Mouse (Mus musculus) stomach, postnatal 0 days (tissue): ENCODE results near the gene Dlat. TPM values are rescaled to one million over a fixed set of nuclear protein-coding genes. Genes with fewer than 3 reads are reported as not detected.

Experiments
- ATAC-seq: fragments of 200-750 bp; cut with Nextera tagmentation; 2 replicates; pipeline ENCODE4 v1.8.0; 2017; ENCODE audit not compliant: low FRiP score, low TSS enrichment
- DNase-seq: peaks from one replicate; pipeline ENCODE4 v3.0.0-alpha.2; 2016; ENCODE audit warnings: low spot score
- H3K27ac ChIP-seq: fragments of 300-500 bp; sonication (generic); replicated peaks from 2 replicates; pipeline ENCODE4 v1.5.1; 2014; ENCODE audit warnings: mild to moderate bottlenecking, control low read depth
- H3K27me3 ChIP-seq: fragments of 300-500 bp; sonication (generic); 2 replicates; pipeline ENCODE4 v1.6.1; 2014; ENCODE audit warnings: low read length; ENCODE audit not compliant: control insufficient read depth, insufficient read depth
- H3K36me3 ChIP-seq: fragments of 300-500 bp; sonication (generic); 2 replicates; pipeline ENCODE4 v1.6.1; 2014; ENCODE audit warnings: low read length, mixed read lengths; ENCODE audit not compliant: control insufficient read depth, insufficient read depth
- H3K4me1 ChIP-seq: fragments of 300-500 bp; sonication (generic); replicated peaks from 2 replicates; pipeline ENCODE4 v1.6.1; 2014; ENCODE audit warnings: antibody characterized with exemption; ENCODE audit not compliant: control insufficient read depth, insufficient read depth
- H3K4me2 ChIP-seq: fragments of 300-500 bp; sonication (generic); replicated peaks from 2 replicates; pipeline ENCODE4 v1.6.1; 2014; ENCODE audit warnings: low read depth, mild to moderate bottlenecking, control low read depth, moderate library complexity
- H3K4me3 ChIP-seq: fragments of 300-500 bp; sonication (generic); 2 replicates; pipeline ENCODE4 v1.5.1; 2014; ENCODE audit warnings: low read depth, low read length, control low read depth
- H3K9ac ChIP-seq: fragments of 300-500 bp; sonication (generic); 2 replicates; pipeline ENCODE4 v1.6.1; 2014; ENCODE audit warnings: mild to moderate bottlenecking, low read length, control low read depth, mixed read lengths
- H3K9me3 ChIP-seq: fragments of 300-500 bp; sonication (generic); 2 replicates; pipeline ENCODE4 v1.6.1; 2016; ENCODE audit warnings: low read length; ENCODE audit not compliant: control insufficient read depth
- CTCF ChIP-seq: IDR thresholded peaks from 2 replicates; pipeline ENCODE4 v1.5.1; 2016; ENCODE audit warnings: antibody characterized with exemption, low read depth, mild to moderate bottlenecking, moderate library complexity
- EP300 ChIP-seq: optimal IDR thresholded peaks from 2 replicates; pipeline ENCODE3; 2016; ENCODE audit warnings: antibody characterized with exemption
- WGBS: fragments of 180-500 bp; shearing (Covaris S2); extraction: QIAGEN DNeasy Blood & Tissue Kit; methylation state at CpG from one replicate; pipeline ENCODE4 v1.1.7; 2014; 5-methylcytosine and 5-hydroxymethylcytosine counted together
- polyA plus RNA-seq: library from polyadenylated mRNA; unstranded; fragments of >200 nt; fragmentation: Nextera tagmentation; extraction: Ambion mirVana; gene quantifications from 2 replicates; pipeline ENCODE4 v1.2.1, GENCODE M21; 2015

The Dlat gene
- polyA plus RNA-seq, 1 experiment from 2014 or later = 36.7 TPM

DNA sequence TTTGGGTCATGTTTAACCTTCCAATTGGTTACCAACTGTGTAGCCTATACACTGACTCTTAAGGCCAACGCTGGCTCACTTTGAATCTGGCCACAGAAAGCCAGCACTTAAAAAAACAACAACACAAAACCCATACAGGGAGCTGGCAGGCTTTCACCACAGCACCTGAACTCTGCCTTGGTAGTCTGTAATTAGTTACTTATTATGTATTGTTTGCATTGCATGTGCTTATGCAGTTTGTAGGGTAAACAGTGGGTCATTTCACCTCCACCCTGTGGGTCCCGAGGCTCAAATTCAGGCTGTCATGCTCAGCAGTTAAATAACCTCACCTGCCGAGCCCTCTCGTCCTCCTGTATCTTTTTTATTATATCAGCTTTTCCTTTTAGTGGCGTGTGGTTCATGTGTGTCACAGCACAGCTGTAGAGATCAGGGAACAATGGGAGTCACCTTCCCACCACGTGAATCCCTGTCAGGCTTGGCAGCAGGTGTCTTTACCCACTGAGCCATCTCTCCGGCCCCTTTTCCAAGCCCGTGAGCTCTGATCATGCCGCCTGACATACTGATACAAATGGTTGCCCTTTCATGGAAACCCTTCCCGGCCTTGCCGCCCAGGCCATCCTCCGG is 64.7 kb downstream of the Dlat start:
- no peak overlapping the region for H3K9ac ChIP-seq
- H3K9me3 ChIP-seq = no peaks in the 10 kb centered on the region
- peak; percentile 87 for ATAC-seq
- peak overlapping the region; percentile 86 for H3K27ac ChIP-seq
- H3K27me3 ChIP-seq = no peaks in the 10 kb centered on the region
- TF ChIP-seq EP300 (no peak), CTCF (no peak)
- WGBS = 61% methylated on average over 12 of the region's 12 CpGs
- peaks cover 21% of the 10 kb centered on the region for H3K36me3 ChIP-seq
- H3K4me3 ChIP-seq = no peak overlapping the region
- no peak overlapping the region for H3K4me2 ChIP-seq
- H3K4me1 ChIP-seq = no peaks in the 10 kb centered on the region
- peak; percentile 68 for DNase-seq

DNA sequence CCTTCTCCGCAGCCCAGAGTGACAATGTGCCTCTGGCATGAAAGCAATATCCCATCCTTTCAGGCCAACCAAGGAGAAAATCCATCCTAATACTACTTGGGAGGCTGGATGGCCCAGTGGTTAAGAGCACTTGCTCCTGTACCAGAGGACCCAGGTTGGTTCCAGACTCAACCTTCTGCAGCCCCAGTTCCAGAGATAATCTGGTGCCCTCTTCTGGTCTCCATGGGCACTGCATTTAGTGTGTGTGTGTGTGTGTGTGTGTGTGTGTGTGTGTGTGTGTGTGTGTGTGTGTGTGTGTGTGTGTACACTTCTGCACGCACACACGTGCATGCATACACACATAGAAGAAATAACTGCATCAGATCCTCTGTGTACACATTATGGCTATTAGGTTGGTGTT is 66.0 kb downstream of the Dlat start:
- WGBS = 56% methylated on average over 3 of the region's 3 CpGs
- ATAC-seq (no peak), DNase-seq (peak; percentile 61)
- TF ChIP-seq EP300 (no peak), CTCF (peak; percentile 75)
- no peak overlapping the region for H3K9ac ChIP-seq
- H3K9me3 ChIP-seq = no peaks in the 10 kb centered on the region
- H3K4me3 ChIP-seq = no peak overlapping the region
- no peak overlapping the region for H3K27ac ChIP-seq
- H3K4me1 ChIP-seq = no peaks in the 10 kb centered on the region
- H3K36me3 ChIP-seq = peaks cover 14% of the 10 kb centered on the region
- H3K27me3 ChIP-seq = no peaks in the 10 kb centered on the region
- H3K4me2 ChIP-seq = no peak overlapping the region

DNA sequence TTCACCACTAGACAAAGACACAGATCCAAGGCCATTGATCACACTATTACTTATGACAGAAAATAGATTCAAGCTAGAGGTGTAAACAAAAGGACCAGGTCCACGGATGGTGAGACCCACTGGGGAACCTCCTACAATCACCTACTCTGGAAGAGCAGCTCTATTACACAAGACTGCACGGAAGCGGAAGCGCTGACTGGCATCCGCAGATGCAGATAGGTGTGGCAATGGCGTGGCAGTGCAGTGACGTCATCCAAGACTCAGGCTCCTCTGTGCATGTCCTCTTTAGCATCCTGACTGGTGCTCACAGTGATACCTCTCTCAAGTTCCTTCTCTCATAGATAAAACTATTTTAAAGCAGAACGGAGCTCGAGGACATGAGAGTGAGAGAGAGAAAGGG is 66.6 kb downstream of the Dlat start:
- no peaks in the 10 kb centered on the region for H3K4me1 ChIP-seq
- H3K27me3 ChIP-seq = no peaks in the 10 kb centered on the region
- H3K36me3 ChIP-seq = peaks cover 9% of the 10 kb centered on the region; the same call in 1 of the 2 replicates
- no peak overlapping the region for H3K9ac ChIP-seq
- no peaks in the 10 kb centered on the region for H3K9me3 ChIP-seq
- no peak overlapping the region for H3K27ac ChIP-seq
- H3K4me3 ChIP-seq = no peak overlapping the region
- DNase-seq (no peak), ATAC-seq (peak; percentile 31)
- TF ChIP-seq EP300 (no peak), CTCF (no peak)
- H3K4me2 ChIP-seq = no peak overlapping the region
- 84% methylated on average over 9 of the region's 9 CpGs for WGBS

DNA sequence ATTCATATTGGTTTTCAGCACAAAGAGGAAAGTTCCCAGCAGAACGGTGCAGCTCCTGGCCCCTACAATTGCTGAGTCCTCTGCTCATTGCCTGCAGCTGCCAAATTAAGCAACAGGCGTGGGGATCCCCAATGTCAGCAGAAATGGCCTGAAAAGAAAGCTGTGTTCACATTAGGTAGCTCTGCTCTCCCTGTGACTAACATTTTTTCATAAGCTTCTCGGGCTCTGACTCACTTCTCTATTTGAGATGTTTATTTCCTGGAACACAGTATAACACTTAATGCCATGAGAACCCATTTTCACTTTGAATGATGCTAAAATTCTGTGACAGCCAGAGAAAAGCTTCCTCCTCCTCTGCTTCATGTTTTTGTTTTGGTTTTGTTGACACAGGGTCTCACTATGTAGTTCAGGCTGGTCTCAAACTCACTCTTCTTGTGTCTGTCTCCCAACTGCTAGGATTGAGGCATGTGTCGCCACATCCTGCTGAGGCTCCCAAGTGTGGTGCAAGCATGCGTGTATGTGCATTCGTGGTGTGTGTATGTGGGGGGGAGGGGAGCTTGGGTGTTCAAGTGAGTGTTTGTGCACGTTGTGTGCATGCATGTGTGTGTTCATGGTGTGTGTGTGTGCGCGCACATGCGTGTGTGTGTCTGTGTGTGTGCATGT is 68.6 kb downstream of the Dlat start:
- peak overlapping the region; percentile 49 for H3K27ac ChIP-seq
- H3K9me3 ChIP-seq = no peaks in the 10 kb centered on the region
- H3K9ac ChIP-seq = no peak overlapping the region
- H3K27me3 ChIP-seq = no peaks in the 10 kb centered on the region
- H3K4me1 ChIP-seq = no peaks in the 10 kb centered on the region
- ATAC-seq (peak; percentile 38), DNase-seq (no peak)
- no peak for TF ChIP-seq EP300
- no peaks in the 10 kb centered on the region for H3K36me3 ChIP-seq
- H3K4me3 ChIP-seq = no peak overlapping the region
- WGBS = 60% methylated on average over 10 of the region's 10 CpGs
- H3K4me2 ChIP-seq = no peak overlapping the region

DNA sequence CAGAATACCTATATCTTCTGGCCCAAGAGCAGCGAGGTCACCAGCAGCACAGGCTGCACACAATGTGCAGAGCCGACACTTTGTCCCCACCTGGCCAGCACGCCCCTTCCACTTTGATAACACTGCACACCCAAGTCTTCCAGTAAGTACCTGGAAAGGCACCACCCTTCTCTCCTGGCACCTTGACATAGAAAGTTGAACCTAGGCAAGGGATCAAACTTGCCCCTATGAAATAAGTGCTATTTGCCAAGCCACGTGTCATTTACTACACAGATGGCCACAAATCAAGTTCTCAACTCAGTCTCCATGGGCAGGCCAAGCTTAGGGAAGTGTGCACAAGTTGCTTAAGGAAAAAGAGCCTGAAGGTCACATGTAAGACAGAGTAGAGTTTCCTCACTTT is 72.6 kb downstream of the Dlat start:
- Histone ChIP-seq H3K9ac (no peak overlapping the region), H3K27me3 (no peaks in the 10 kb centered on the region), H3K4me1 (no peaks in the 10 kb centered on the region), H3K27ac (peak overlapping the region; percentile 1; the same call in 1 of the 2 replicates), H3K36me3 (no peaks in the 10 kb centered on the region), H3K4me2 (no peak overlapping the region), H3K4me3 (no peak overlapping the region), H3K9me3 (no peaks in the 10 kb centered on the region)
- TF ChIP-seq EP300 (no peak), CTCF (no peak)
- DNase-seq = peak; percentile 70
- ATAC-seq = peak; percentile 79
- WGBS = 45% methylated on average over 4 of the region's 4 CpGs

DNA sequence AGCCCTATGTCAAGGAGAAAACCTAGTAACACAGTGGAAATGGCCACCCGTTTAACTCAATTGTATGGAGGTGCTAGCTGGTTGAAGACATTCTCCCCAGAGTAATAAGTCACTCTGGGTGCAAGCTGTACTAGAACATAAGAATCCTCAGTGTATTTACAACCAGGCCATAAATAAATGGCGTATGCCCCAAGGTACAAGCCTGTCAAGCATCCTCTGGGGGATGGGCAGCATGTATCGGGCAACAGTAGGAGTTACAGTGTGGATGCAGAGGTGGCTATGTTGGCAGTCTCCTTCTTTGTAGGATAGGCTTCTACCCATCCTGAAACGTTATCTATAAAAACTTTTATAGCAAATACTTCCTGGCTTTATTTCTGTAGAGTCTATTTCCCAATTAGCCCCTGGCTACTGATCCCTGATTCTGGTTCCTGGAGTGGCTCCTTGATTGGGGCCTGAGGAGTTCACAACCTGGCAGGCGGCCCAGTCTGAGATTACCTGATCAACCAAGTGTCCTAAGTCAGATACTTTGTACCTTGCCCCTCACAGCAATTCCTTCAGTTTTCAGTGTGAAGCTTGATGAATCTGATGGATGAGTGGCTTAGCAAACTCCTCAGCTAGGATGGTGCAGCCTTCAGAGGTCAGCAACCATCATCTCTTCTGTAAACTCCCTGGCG is 74.3 kb downstream of the Dlat start:
- Histone ChIP-seq H3K4me3 (no peak overlapping the region), H3K27ac (no peak overlapping the region)

More for the DNA sequence above, 74.3 kb downstream of the Dlat start:
- H3K36me3 ChIP-seq = no peaks in the 10 kb centered on the region
- no peak for TF ChIP-seq EP300
- no peak for TF ChIP-seq CTCF
- no peak for DNase-seq
- no peak overlapping the region for H3K9ac ChIP-seq
- no peaks in the 10 kb centered on the region for H3K27me3 ChIP-seq
- no peak overlapping the region for H3K4me2 ChIP-seq
- H3K9me3 ChIP-seq = no peaks in the 10 kb centered on the region
- H3K4me1 ChIP-seq = no peaks in the 10 kb centered on the region
- 68% methylated on average over 6 of the region's 6 CpGs for WGBS
- ATAC-seq = no peak

Other genes with a start within 250 kb of the Dlat start
- 76.4 and 79.7 TPM in 2 replicates for gene Plet1, start 165.3 kb downstream of the Dlat start, polyA plus RNA-seq
- gene Pts, start 131.1 kb downstream of the Dlat start, polyA plus RNA-seq = 83.8 and 87.0 TPM in 2 replicates
- gene Il18, start 105.0 kb downstream of the Dlat start, polyA plus RNA-seq = 290 and 317 TPM in 2 replicates
- gene Bco2, start 104.6 kb downstream of the Dlat start, polyA plus RNA-seq = 4.7 and 5.3 TPM in 2 replicates
- gene Tex12, start 98.5 kb downstream of the Dlat start, polyA plus RNA-seq = not detected in 2 replicates
- 425 and 428 TPM in 2 replicates for gene Sdhd, start 56.0 kb downstream of the Dlat start, polyA plus RNA-seq
- gene Timm8b, start 55.9 kb downstream of the Dlat start, polyA plus RNA-seq = 252 and 278 TPM in 2 replicates
- gene Pih1d2, start 42.5 kb downstream of the Dlat start, polyA plus RNA-seq = 2.2 and 3.2 TPM in 2 replicates
- 14.3 and 16.1 TPM in 2 replicates for gene Nkapd1, start 42.3 kb downstream of the Dlat start, polyA plus RNA-seq
- 6.6 and 6.9 TPM in 2 replicates for gene Dixdc1, start 79.7 kb upstream of the Dlat start, polyA plus RNA-seq
- gene 2310030G06Rik, start 86.8 kb upstream of the Dlat start, polyA plus RNA-seq = 22.3 and 22.4 TPM in 2 replicates
- 147 and 174 TPM in 2 replicates for gene Cryab, start 91.5 kb upstream of the Dlat start, polyA plus RNA-seq
- 21.6 and 23.4 TPM in 2 replicates for gene Hspb2, start 92.6 kb upstream of the Dlat start, polyA plus RNA-seq
- 7.2 and 8.3 TPM in 2 replicates for gene Fdxacb1, start 108.5 kb upstream of the Dlat start, polyA plus RNA-seq
- 19.7 and 19.8 TPM in 2 replicates for gene Alg9, start 115.2 kb upstream of the Dlat start, polyA plus RNA-seq
- 36.8 and 41.3 TPM in 2 replicates for gene 1110032A03Rik, start 115.7 kb upstream of the Dlat start, polyA plus RNA-seq
- gene Ppp2r1b, start 185.5 kb upstream of the Dlat start, polyA plus RNA-seq = 32.6 and 33.2 TPM in 2 replicates